ENCODE assay signal across 14 mouse cellular contexts in genomic region chr10:42115224-42115919, GRCm38 (mm10).
DNase-seq lines count a peak whose midpoint lies in the region; ATAC-seq lines count a peak whose summit lies in the region.
"Had no signal": no experiment of that assay in that cellular context is flagged by ENCODE, and none has a peak within 500 bp of the region (broad histone marks: within the 10 kb centered on the region; RNA-seq: fewer than 3 reads in every experiment).

No protein-coding gene starts in this region.

- peak overlapping the region; percentile 31; the same call in 1 of the 2 replicates for H3K27ac ChIP-seq in intestine, embryonic 16.5 days (ENCODE audit: low read length)
- H3K27ac ChIP-seq in kidney, embryonic 16.5 days (ENCODE audit: low read length): no peak overlapping the region
- peak overlapping the region; percentile 48 for H3K27ac ChIP-seq in limb, embryonic 13.5 days
- H3K27ac ChIP-seq: left cerebral cortex, adult 2 months; stomach, embryonic 15.5 days had no signal

- H3K9me3 ChIP-seq in intestine, embryonic 16.5 days (ENCODE audit: control insufficient read depth, low read length): peaks cover 6% of the 10 kb centered on the region; the same call in 1 of the 2 replicates
- no peaks in the 10 kb centered on the region for H3K9me3 ChIP-seq in kidney, embryonic 16.5 days (ENCODE audit: low read length)
- no peaks in the 10 kb centered on the region; the same call in 1 of the 2 replicates for H3K9me3 ChIP-seq in limb, embryonic 13.5 days
- H3K9me3 ChIP-seq: stomach, embryonic 15.5 days had no signal

- 76% methylated on average over 4 of the region's 4 CpGs for WGBS in intestine, embryonic 16.5 days
- whole genome bisulfite sequencing in kidney, embryonic 16.5 days: 70% methylated on average over 4 of the region's 4 CpGs
- WGBS in limb, embryonic 13.5 days: 54% methylated on average over 4 of the region's 4 CpGs

- peaks cover 10% of the 10 kb centered on the region for H3K4me1 ChIP-seq in intestine, embryonic 16.5 days (ENCODE audit: control insufficient read depth, insufficient read depth, low read length)
- no peaks in the 10 kb centered on the region; the same call in 1 of the 2 replicates for H3K4me1 ChIP-seq in kidney, embryonic 16.5 days (ENCODE audit: insufficient read depth, low read length)
- H3K4me1 ChIP-seq in limb, embryonic 13.5 days: peaks cover 26% of the 10 kb centered on the region
- H3K4me1 ChIP-seq: stomach, embryonic 15.5 days had no signal

- no peak overlapping the region for H3K9ac ChIP-seq in intestine, embryonic 16.5 days (ENCODE audit: low read depth, low read length)
- no peak overlapping the region for H3K9ac ChIP-seq in kidney, embryonic 16.5 days (replicated peaks; ENCODE audit: low read length)
- H3K9ac ChIP-seq in limb, embryonic 13.5 days: no peak overlapping the region
- H3K9ac ChIP-seq: forebrain, postnatal 0 days; stomach, embryonic 15.5 days had no signal

- no peak for ATAC-seq in cerebellum, adult (ENCODE audit: insufficient number of reproducible peaks, low FRiP score, low TSS enrichment)
- ATAC-seq in intestine, embryonic 16.5 days: peak; percentile 52; the same call in 1 of the 2 replicates
- peak; percentile 70 for ATAC-seq in kidney, embryonic 16.5 days (ENCODE audit: low FRiP score, low TSS enrichment)
- ATAC-seq in limb, embryonic 13.5 days (ENCODE audit: low FRiP score, low read depth): no peak
- ATAC-seq in megakaryocyte-erythroid progenitor cell, adult 5-6 weeks (replicated peaks; ENCODE audit: low FRiP score, low TSS enrichment, poor library complexity, severe bottlenecking): no peak
- ATAC-seq: forebrain, postnatal 0 days had no signal

- peak; percentile 60 for DNase-seq in cerebellum, adult 9-11 months
- DNase-seq in urinary bladder, postnatal 4 days (ENCODE audit: low spot score in 2 of 2): no peak
- DNase-seq in right cerebral cortex, postnatal 25 days: no peak
- DNase-seq: cerebellum, adult 11-12 months; forebrain, postnatal 0 days; thymus, postnatal 25 days had no signal

- no peaks in the 10 kb centered on the region for H3K27me3 ChIP-seq in intestine, embryonic 16.5 days (replicated peaks; ENCODE audit: control insufficient read depth, insufficient read depth, low read length)
- H3K27me3 ChIP-seq in kidney, embryonic 16.5 days (ENCODE audit: insufficient read depth, low read length): no peaks in the 10 kb centered on the region
- H3K27me3 ChIP-seq in limb, embryonic 13.5 days: no peaks in the 10 kb centered on the region
- H3K27me3 ChIP-seq: stomach, embryonic 15.5 days had no signal

- no peaks in the 10 kb centered on the region for H3K36me3 ChIP-seq in intestine, embryonic 16.5 days (ENCODE audit: control insufficient read depth, insufficient read depth, low read length)
- no peaks in the 10 kb centered on the region for H3K36me3 ChIP-seq in kidney, embryonic 16.5 days (ENCODE audit: insufficient read depth, low read length)
- no peaks in the 10 kb centered on the region for H3K36me3 ChIP-seq in limb, embryonic 13.5 days
- H3K36me3 ChIP-seq: stomach, embryonic 15.5 days had no signal

- no peak overlapping the region for H3K4me3 ChIP-seq in intestine, embryonic 16.5 days (ENCODE audit: low read length)
- H3K4me3 ChIP-seq in kidney, embryonic 16.5 days (ENCODE audit: low read length): no peak overlapping the region
- H3K4me3 ChIP-seq in limb, embryonic 13.5 days: no peak overlapping the region
- H3K4me3 ChIP-seq: left cerebral cortex, adult 2 months; stomach, embryonic 15.5 days had no signal

- no peak overlapping the region for H3K4me2 ChIP-seq in intestine, embryonic 16.5 days (ENCODE audit: low read depth, low read length)
- no peak overlapping the region for H3K4me2 ChIP-seq in kidney, embryonic 16.5 days (replicated peaks; ENCODE audit: low read depth, low read length)
- H3K4me2 ChIP-seq in limb, embryonic 13.5 days (replicated peaks): no peak overlapping the region
- H3K4me2 ChIP-seq: midbrain, embryonic 11.5 days; stomach, embryonic 15.5 days had no signal

Comparison
In these comparisons a context has a peak if more than half of its experiments do, and no peak if none do; other contexts are left out.
1. ATAC-seq: peak in intestine, embryonic 16.5 days (single experiment) and kidney, embryonic 16.5 days (single experiment); none in cerebellum, adult (single experiment), limb, embryonic 13.5 days (single experiment) and megakaryocyte-erythroid progenitor cell, adult 5-6 weeks (single experiment).